Mouse (Mus musculus): ENCODE results near the gene Eif5a. TPM values are rescaled to one million over a fixed set of nuclear protein-coding genes. Genes with fewer than 3 reads are reported as not detected.

The Eif5a gene
- total and polyA plus RNA-seq, 2 experiments from 2014 or later, result 469 to 961 TPM

DNA sequence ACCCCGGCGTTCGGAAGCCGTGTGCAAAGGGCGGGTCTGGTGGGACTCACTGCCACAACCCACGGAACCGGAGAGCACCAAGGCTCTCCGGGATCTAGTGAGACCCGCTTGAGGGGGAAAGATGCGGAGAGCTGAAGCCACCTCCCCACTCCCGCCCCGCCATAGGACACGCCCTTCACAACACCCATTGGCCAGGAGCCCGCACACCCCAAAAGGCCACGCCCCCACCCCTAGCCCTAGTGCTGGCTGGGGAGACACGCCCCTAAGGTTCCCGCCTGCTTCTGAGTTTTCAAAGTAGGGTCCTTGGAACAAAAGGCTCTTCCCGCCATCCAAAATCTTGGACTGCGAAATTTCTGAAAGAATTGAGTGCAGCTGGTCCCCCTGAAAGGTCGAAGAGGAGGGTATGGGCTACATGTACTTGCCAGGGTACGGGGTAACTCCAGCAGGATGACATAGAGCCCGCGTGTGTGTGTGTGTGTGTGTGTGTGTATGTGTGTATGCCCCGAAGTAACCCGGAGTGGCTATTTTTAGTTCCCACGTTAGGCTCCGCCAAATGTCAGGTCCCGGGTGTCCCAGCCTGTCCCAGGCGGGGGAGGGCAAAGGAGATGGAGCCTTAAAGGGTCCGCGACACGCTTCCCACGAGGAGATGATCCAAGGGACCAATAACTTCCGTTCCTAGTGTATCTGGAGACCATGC is 26.5 kb upstream of the Eif5a start, which contains the start of gene Slc2a4:
Slc2a4 (minus strand) TSS at position 123 of the 697 bp plus-strand sequence.
- Histone ChIP-seq H3K36me3 (replicated peaks; ENCODE audit: control insufficient read depth, insufficient read depth, low read length) (peaks cover 27% of the 10 kb centered on the region), H3K27me3 (ENCODE audit: control insufficient read depth, insufficient read depth, low read length) (no peaks in the 10 kb centered on the region), H3K9ac (replicated peaks; ENCODE audit: low read depth, low read length) (peak within 1 kb of the TSS; percentile 50), H3K4me3 (ENCODE audit: low read depth, low read length) (peak within 1 kb of the TSS; percentile 60), H3K9me3 (replicated peaks; ENCODE audit: control insufficient read depth, low read length) (no peaks in the 10 kb centered on the region), H3K4me1 (ENCODE audit: control insufficient read depth, insufficient read depth) (peaks cover 11% of the 10 kb centered on the region), H3K27ac (ENCODE audit: low read depth) (peak within 1 kb of the TSS; percentile 94), H3K4me2 (ENCODE audit: low read depth, low read length) (peak within 1 kb of the TSS; percentile 62)
- under 1% methylated on average over 34 of the region's 34 CpGs for WGBS
- DNase-seq (ENCODE audit: low spot score) (peak; percentile 94), ATAC-seq (ENCODE audit: insufficient read depth, low read depth) (peak; percentile 90)
- TF ChIP-seq EP300 (IDR thresholded peaks at IDR 0.05; ENCODE audit: low read depth) (no peak; the same call in 1 of the 2 replicates), CTCF (IDR thresholded peaks at IDR 0.05; ENCODE audit: low read depth) (no peak)

DNA sequence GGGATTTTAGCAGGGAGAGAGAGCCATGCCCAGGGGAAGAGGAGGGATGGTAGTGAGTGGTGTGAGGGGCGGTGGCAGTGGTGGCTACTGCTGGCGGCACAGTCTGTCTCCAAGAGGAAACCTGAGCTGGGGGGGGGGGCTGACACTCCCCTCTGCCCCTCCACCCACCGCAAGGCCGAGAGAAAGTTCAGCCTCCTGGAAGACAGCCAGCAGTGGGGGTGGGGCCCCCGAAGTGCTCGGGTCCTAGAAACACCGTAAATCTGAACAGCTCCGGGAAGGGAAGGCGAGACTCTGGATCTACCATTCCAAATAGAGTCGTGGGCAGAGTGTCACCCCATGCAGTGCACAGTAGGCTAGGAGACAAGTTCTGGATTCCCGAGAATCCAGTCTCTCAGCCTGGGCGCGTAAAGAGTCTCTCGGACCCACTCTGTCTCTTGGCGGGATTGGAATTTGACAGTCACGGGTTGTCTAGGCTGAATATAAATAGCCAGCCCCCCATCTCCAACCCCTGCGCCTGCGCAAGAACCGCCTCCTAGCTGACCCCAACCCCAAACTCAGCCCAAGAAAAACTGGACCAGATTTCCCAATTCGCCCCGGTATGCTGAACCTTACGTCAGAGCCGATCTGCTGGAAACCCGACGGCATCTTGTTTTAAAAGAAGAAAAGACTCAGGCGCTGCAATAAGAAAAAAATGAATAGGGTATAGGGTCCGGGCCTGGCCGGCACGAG is 25.7 kb upstream of the Eif5a start:
- peak; percentile 67; the same call in 1 of the 2 replicates for TF ChIP-seq EP300 (IDR thresholded peaks at IDR 0.05; ENCODE audit: low read depth)
- TF ChIP-seq CTCF (IDR thresholded peaks at IDR 0.05; ENCODE audit: low read depth), result no peak
- WGBS, result 4% methylated on average over 29 of the region's 29 CpGs
- no peaks in the 10 kb centered on the region for H3K9me3 ChIP-seq (replicated peaks; ENCODE audit: control insufficient read depth, low read length)
- H3K27me3 ChIP-seq (ENCODE audit: control insufficient read depth, insufficient read depth, low read length), result no peaks in the 10 kb centered on the region
- peak overlapping the region; percentile 60 for H3K4me3 ChIP-seq (ENCODE audit: low read depth, low read length)
- peak; percentile 68 for ATAC-seq (ENCODE audit: insufficient read depth, low read depth)
- H3K36me3 ChIP-seq (replicated peaks; ENCODE audit: control insufficient read depth, insufficient read depth, low read length), result peaks cover 34% of the 10 kb centered on the region
- peak; percentile 77 for DNase-seq (ENCODE audit: low spot score)
- H3K4me1 ChIP-seq (ENCODE audit: control insufficient read depth, insufficient read depth), result peaks cover 11% of the 10 kb centered on the region
- H3K4me2 ChIP-seq (ENCODE audit: low read depth, low read length), result peak overlapping the region; percentile 62
- H3K9ac ChIP-seq (replicated peaks; ENCODE audit: low read depth, low read length), result peak overlapping the region; percentile 50
- H3K27ac ChIP-seq (ENCODE audit: low read depth), result peak overlapping the region; percentile 94

DNA sequence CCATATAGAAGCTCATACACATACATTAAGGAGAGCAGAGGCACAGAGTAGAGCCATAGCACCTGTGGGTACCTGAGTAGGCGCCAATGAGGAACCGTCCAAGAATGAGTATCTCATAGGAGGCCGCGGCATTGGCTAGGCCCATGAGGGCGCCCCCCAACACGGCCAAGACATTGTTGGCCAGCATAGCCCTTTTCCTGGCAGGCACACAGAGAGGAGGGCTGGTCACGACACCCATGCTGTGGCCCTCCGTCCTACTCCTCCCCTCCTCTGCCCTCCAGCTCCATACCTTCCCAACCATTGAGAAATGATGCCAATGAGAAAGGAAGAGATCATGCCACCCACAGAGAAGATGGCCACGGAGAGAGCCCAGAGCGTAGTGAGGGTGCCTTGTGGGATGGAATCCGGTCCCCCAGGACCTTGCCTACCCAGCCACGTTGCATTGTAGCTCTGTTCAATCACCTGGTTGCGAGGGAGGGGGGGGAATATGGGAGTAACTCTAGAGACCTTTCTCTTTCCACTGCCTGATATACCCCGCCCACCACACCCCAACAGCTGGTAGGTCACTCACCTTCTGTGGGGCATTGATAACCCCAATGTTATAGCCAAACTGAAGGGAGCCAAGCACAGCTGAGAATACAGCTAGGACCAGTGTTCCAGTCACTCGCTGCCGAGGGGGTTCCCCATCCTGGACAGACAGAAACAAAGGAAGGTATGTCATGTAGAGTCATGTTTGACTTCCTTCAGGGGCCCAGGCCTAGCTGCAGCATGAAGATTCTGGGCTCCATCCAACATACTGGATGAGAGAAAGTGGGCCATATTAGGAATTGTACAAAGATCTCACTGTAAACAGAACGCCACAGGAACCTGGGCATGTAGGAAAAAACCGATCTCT is 24.5 kb upstream of the Eif5a start:
- DNase-seq (ENCODE audit: low spot score) (no peak), ATAC-seq (ENCODE audit: insufficient read depth, low read depth) (no peak)
- Histone ChIP-seq H3K9me3 (replicated peaks; ENCODE audit: control insufficient read depth, low read length) (no peaks in the 10 kb centered on the region), H3K36me3 (replicated peaks; ENCODE audit: control insufficient read depth, insufficient read depth, low read length) (peaks cover 38% of the 10 kb centered on the region), H3K4me1 (ENCODE audit: control insufficient read depth, insufficient read depth) (peaks cover 11% of the 10 kb centered on the region), H3K9ac (replicated peaks; ENCODE audit: low read depth, low read length) (peak overlapping the region; percentile 50), H3K4me3 (ENCODE audit: low read depth, low read length) (peak overlapping the region; percentile 60), H3K27ac (ENCODE audit: low read depth) (peak overlapping the region; percentile 94), H3K27me3 (ENCODE audit: control insufficient read depth, insufficient read depth, low read length) (no peaks in the 10 kb centered on the region), H3K4me2 (ENCODE audit: low read depth, low read length) (peak overlapping the region; percentile 62)
- TF ChIP-seq CTCF (IDR thresholded peaks at IDR 0.05; ENCODE audit: low read depth) (no peak), EP300 (IDR thresholded peaks at IDR 0.05; ENCODE audit: low read depth) (no peak)
- 83% methylated on average over 18 of the region's 18 CpGs for WGBS

DNA sequence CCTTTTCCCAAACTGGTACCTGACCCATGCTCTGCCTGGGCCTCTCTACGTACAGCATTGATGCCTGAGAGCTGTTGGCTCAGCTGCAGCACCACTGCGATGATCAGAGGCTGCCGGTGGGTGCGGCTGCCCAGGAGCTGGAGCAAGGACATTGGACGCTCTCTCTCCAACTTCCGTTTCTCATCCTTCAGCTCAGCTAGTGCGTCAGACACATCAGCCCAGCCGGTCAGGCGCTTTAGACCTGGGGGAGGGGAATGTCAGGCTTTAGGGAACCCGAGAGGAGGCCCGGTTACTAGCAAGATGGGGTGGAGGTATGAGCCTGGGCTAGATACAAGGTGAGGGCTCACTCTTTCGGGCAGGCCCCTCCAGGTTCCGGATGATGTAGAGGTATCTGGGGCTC is 23.5 kb upstream of the Eif5a start:
- no peak for TF ChIP-seq CTCF (IDR thresholded peaks at IDR 0.05; ENCODE audit: low read depth)
- TF ChIP-seq EP300 (IDR thresholded peaks at IDR 0.05; ENCODE audit: low read depth), result no peak
- no peak for ATAC-seq (ENCODE audit: insufficient read depth, low read depth)
- Histone ChIP-seq H3K27ac (ENCODE audit: low read depth) (no peak overlapping the region), H3K4me2 (ENCODE audit: low read depth, low read length) (no peak overlapping the region), H3K9me3 (replicated peaks; ENCODE audit: control insufficient read depth, low read length) (no peaks in the 10 kb centered on the region), H3K36me3 (replicated peaks; ENCODE audit: control insufficient read depth, insufficient read depth, low read length) (peaks cover 38% of the 10 kb centered on the region), H3K27me3 (ENCODE audit: control insufficient read depth, insufficient read depth, low read length) (no peaks in the 10 kb centered on the region), H3K4me1 (ENCODE audit: control insufficient read depth, insufficient read depth) (peaks cover 11% of the 10 kb centered on the region), H3K9ac (replicated peaks; ENCODE audit: low read depth, low read length) (no peak overlapping the region), H3K4me3 (ENCODE audit: low read depth, low read length) (no peak overlapping the region)
- WGBS, result 66% methylated on average over 13 of the region's 13 CpGs
- DNase-seq (ENCODE audit: low spot score), result no peak

DNA sequence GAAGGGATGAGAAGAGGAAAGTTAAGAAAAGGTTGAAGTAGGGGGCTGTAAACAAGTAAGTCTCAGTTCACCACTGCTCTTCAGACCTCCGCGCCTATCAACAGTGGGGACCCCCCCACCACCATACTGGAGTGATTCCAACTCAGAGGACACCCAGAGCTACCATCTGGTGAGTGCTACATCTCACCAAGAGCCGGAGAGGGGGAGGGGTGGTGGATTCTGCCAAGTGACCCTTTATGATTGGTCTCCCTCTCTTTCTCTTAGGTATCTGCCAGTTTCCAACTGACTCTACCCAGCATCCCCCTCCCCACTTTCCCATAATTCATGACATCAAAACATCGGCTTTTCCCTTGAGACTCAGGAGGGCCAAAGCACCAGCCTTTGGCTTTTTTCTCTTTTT is 19.2 kb upstream of the Eif5a start:
- ATAC-seq (ENCODE audit: insufficient read depth, low read depth), result no peak
- H3K4me3 ChIP-seq (ENCODE audit: low read depth, low read length), result no peak overlapping the region
- H3K4me1 ChIP-seq (ENCODE audit: control insufficient read depth, insufficient read depth), result peaks cover 28% of the 10 kb centered on the region
- H3K9ac ChIP-seq (replicated peaks; ENCODE audit: low read depth, low read length), result no peak overlapping the region
- no peak for DNase-seq (ENCODE audit: low spot score)
- H3K9me3 ChIP-seq (replicated peaks; ENCODE audit: control insufficient read depth, low read length), result no peaks in the 10 kb centered on the region
- WGBS, result 65% methylated on average over 4 of the region's 4 CpGs
- no peaks in the 10 kb centered on the region for H3K27me3 ChIP-seq (ENCODE audit: control insufficient read depth, insufficient read depth, low read length)
- H3K4me2 ChIP-seq (ENCODE audit: low read depth, low read length), result no peak overlapping the region
- H3K27ac ChIP-seq (ENCODE audit: low read depth), result no peak overlapping the region
- peaks cover 36% of the 10 kb centered on the region for H3K36me3 ChIP-seq (replicated peaks; ENCODE audit: control insufficient read depth, insufficient read depth, low read length)
- no peak for TF ChIP-seq CTCF (IDR thresholded peaks at IDR 0.05; ENCODE audit: low read depth)
- no peak for TF ChIP-seq EP300 (IDR thresholded peaks at IDR 0.05; ENCODE audit: low read depth)

All from heart, postnatal 0 days (tissue).